Mouse (Mus musculus): ENCODE results near the gene Pccb. TPM values are rescaled to one million over a fixed set of nuclear protein-coding genes. Genes with fewer than 3 reads are reported as not detected.

Gene Pccb
- total RNA-seq, 2 experiments from 2014 or later: 54.1 to 56.4 TPM

DNA sequence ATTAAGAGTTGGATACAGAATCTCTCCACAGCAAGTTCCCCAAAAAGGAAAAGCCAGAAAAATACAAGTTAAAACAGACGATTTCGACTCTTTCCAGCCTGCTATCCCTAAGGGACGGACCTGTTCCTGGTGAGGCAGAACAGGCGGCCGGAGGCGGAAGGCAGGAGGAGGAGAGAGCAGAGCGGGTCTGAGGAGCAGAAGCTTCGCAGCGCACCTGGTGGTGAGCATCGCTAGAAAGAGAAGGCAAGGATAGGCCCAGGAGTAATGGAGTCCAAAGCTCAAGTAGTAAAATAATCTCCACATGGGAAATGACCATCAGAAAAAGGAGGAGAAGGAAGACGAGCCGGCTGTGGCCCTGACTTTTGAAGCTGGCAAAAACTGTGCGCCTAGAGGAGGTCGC, 18.6 kb upstream of the Pccb start:
- intact Hi-C loops (cut with DNase I): no loop called here
- DNase-seq (ENCODE audit: extremely low spot score in 1 of 2, low spot score in 2 of 2): no peak

- intact Hi-C loops (cut with DNase I): no loop called here
- no peak for DNase-seq (ENCODE audit: extremely low spot score in 1 of 2, low spot score in 2 of 2)
Measured at GRCm38 (mm10) chr9:101052691-101053090, 18.0 kb upstream of the Pccb start.

DNA sequence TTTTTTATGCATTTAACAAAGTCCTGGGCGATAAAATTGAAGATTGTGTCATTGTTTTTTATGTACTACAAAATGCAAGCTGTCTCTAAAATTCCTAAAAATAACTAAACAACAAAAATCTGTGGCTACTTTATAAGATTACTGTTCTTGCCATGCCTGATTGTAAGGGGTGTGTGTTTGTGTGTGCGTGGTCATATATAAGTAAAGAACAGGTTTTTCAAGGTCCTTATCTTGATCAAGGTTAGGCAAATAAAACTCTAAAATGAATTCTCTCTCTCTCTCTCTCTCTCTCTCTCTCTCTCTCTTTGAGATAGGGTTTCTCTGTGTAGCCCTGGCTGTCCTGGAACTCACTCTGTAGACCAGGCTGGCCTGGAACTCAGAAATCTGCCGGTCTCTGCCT, 17.3 kb upstream of the Pccb start:
- no peak for DNase-seq (ENCODE audit: extremely low spot score in 1 of 2, low spot score in 2 of 2)
- intact Hi-C loops (cut with DNase I): no loop called here

DNA sequence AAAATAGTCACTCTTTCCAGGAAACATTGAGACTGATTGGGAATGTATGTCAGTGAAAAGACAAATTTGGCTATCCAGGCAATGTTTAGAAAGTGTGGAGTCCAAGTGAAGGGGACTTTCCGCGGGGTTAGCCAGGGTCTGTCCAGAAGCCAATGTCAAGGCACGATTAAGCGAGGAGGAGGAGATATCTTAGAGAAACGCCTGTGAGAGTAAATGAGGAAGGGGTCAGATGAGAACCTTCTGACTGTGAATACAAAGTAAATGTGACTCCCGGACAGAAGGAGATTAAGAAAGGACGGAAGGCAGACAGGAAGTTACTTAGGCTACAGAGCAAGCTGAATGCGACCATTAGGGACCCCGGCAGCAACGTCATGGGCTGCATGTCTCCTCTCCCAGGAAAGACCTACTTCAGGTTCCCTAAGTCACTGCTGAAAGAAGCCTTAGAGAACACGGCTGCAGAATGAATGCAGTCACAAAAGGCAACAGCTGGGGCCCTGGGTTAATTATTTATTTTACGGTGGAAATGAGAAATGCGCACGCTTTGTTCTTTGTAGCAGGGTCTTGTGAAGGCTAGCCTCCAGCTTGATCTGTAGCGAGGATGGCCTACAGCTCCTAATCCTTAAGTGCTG, 11.1 kb upstream of the Pccb start:
- no peak for DNase-seq (ENCODE audit: extremely low spot score in 1 of 2, low spot score in 2 of 2)
- intact Hi-C loops (cut with DNase I): no loop called here

DNA sequence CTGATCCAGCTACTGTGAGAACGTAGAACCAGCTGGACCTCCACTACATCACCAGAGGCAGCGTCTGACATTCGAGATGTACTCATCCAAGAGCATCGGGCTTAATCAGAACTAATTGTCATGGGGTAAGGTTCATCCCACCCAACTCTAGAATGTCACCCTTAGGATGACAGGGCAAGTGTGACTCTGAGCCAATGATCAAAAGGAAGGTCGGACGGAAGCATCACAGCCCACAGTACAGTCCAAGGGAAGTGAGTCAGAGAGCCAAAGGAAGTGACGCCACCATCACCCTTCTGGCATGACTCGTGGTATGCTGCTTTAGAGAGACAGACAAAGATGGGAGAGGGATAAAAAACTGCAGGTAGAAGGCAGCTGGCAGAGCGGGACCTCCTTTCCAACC, 7.6 kb upstream of the Pccb start:
- DNase-seq (ENCODE audit: extremely low spot score in 1 of 2, low spot score in 2 of 2): no peak
- intact Hi-C loops (cut with DNase I): no loop called here

- no peak for DNase-seq (ENCODE audit: extremely low spot score in 1 of 2, low spot score in 2 of 2)
- intact Hi-C loops (cut with DNase I): no loop called here
Measured at GRCm38 (mm10) chr9:101041508-101041907, 6.8 kb upstream of the Pccb start.

DNA sequence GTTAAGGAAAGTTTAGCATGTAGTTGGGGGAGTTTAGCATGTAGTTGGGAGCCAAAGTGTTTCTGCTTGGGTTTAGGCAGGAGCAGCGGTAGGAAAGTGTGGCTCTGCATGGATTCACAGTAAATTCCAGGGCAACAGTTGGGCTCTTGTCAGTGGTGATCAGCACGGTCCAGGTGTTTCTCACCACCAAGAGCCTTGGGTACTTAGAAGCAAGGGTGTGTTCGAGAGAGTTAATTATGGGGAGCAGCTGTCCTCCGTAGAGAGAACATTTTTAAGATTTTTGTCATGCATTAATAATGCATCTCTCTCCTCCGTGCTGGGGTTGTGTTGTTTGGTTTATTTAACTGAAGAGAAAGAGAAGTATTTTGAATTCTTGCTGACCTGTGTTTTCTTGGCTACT, 3.9 kb upstream of the Pccb start:
- no peak for DNase-seq (ENCODE audit: extremely low spot score in 1 of 2, low spot score in 2 of 2)
- intact Hi-C loops (cut with DNase I): no loop called here

DNA sequence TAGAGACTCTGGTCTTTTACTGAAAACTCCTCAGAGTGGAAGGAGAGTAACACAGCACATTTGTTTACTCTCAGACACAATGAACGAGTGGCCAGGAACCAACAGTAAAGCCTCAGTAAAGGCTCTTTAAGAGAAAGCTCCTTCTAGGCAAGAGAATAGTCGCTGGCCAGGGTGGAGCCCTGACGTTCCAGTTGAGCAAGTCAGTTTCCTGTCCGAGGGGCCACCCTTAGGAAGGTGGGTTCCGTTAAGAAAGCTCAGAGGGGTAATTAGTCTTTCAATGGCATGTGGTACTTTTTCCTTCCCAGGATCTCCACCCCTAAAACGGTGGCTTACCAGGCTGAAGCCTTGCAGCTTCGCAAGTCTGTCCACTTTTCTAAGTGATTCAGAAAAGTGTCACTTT, 2.7 kb upstream of the Pccb start:
- DNase-seq (ENCODE audit: extremely low spot score in 1 of 2, low spot score in 2 of 2): no peak
- intact Hi-C loops (cut with DNase I): no loop called here

DNA sequence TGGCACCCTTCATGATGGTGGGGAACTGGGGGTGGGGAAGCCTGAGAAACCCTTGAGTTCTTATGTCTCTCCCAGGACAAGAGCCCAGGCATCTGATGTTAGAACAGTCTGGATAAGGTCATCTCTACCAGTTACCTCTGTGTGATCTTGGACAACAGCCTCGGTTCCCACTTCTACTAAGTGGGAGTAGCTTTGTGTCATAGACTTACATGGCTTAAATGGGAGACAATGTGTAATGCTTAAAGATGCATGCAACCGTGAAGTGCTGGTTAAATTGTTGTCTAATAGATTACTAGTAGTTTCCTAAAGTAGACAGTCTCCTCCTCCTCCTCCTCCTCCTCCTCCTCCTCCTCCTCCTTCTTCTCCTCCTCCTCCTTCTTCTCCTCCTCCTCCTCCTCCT, 2.2 kb upstream of the Pccb start:
- DNase-seq (ENCODE audit: extremely low spot score in 1 of 2, low spot score in 2 of 2): no peak
- intact Hi-C loops (cut with DNase I): no loop called here

DNA sequence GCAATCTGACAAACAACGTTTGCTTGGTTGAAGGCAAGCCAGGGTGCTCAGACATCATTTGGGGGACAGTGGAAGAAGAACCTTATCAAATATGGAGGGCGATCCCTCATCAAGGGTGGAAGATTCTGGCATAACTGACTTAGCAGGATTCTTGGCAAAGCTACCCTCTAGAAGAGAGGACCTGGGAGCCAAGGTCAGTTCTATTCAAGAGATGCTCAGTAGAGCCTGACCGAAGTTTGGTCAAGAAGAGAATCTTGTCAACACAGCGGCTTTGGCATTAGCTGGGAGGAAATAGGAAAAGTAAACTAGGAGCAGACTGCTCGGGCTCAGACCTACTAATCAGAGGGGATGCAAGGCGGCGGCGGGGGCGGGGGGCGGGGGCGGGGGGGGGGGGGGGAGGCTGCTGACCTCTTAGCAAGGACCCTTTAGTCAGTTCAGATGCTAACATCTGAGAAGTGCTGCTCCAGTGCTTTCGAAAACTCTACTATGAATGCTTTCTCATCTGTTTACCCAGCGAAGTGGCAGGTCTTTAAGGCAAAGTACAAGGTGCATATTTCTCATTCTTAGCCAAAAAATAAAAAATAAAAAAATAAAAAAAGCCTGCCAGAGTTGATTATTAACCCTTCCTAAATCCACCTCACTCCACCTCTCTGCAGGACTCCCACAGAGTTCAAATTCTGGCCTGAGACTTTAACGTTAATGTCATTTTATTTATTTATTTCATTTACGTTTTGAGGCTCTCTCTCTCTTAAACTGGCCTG, 1.3 kb upstream of the Pccb start:
- DNase-seq (ENCODE audit: extremely low spot score in 1 of 2, low spot score in 2 of 2): no peak
- intact Hi-C loops (cut with DNase I): no loop called here

- intact Hi-C loops (cut with DNase I): loop anchor here (5.0 kb wide), 1 partner anchor 38 kb away; the partner anchor contains the start of gene Msl2
- DNase-seq (ENCODE audit: extremely low spot score in 1 of 2, low spot score in 2 of 2): no peak
Measured at GRCm38 (mm10) chr9:101033761-101034447, 794 bp downstream of the Pccb start.

DNA sequence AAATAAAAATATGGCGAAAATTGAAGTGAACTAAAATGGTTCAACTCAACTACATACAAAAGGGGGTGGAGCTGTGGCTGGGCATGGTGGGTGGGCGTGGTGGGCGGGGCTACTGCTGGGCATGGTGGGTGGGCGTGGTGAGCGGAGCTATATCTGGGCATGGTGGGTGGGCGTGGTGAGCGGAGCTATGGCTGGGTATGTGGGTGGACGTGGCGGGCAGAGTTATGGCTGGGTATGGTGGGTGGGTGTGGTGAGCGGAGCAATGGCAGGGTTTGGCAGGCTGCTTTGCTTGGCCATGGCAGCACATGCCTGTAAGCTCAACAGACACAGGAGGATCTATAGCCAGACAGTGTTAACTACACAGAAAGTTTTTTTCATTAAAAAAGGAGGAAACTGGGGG, 15.9 kb downstream of the Pccb start:
- no peak for DNase-seq (ENCODE audit: extremely low spot score in 1 of 2, low spot score in 2 of 2)
- intact Hi-C loops (cut with DNase I): no loop called here

DNA sequence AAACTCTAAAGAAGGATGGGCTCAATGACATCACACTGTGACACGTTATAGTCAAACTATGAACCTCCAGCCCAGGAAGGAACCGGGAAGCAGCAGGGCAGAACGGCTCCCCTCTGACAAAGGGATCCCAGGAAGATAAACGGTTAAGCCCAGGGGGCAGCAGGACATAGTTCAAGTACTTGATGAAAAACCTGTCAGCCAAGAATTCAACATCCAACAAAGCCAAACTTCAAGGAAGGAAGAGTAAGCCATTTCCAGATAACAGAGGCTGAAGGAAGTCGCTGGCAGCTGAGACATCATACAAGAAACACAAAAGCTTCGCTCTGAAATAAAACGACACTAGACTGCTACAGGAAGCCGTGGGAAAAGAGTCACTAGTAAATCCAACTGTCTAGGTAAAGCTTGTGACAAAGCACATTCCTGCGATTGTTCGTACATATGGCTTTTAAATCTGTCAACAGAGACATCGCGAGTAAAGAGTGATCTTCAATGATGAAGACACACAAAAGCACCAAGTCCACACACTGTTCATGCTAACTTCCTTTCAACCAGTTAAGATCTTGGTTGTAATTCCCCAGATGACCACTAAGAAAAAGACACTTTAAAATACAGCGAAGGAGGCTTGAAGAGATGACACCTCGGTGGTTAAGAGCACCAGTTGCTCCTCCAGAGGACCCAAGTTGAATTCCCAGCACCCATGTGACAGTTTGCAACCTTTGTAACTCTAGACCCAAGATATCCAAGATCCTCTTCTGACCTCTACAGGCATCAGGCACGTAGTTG, 16.8 kb downstream of the Pccb start:
- DNase-seq (ENCODE audit: extremely low spot score in 1 of 2, low spot score in 2 of 2): no peak
- intact Hi-C loops (cut with DNase I): no loop called here

DNA sequence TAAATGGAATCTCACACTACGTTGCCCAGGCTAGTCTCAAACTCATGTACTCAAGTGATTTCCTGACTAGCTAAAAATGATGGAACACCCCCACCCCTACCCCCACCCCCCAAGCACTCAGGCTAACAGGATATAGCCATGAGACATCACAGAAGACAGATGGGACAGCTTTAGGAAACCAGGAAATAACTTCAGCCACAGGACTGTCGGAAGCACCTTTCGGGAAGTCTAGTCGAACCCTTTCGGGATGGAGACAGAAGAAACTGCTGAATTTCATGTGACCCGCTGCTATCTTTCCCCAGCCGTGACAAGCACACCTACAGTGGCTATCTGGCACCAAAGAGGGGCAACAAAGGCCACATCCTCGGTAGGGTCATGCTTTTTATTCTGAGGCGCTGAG, 19.4 kb downstream of the Pccb start:
- intact Hi-C loops (cut with DNase I): no loop called here
- no peak for DNase-seq (ENCODE audit: extremely low spot score in 1 of 2, low spot score in 2 of 2)

GRCm38 (mm10) chr9:101012433-101012832, 22.3 kb downstream of the Pccb start:
- no peak for DNase-seq (ENCODE audit: extremely low spot score in 1 of 2, low spot score in 2 of 2)
- intact Hi-C loops (cut with DNase I): no loop called here

- DNase-seq (ENCODE audit: extremely low spot score in 1 of 2, low spot score in 2 of 2): no peak
- intact Hi-C loops (cut with DNase I): loop anchor here (10.0 kb wide), 1 partner anchor 149 kb away; no protein-coding TSS in a partner anchor
Measured at GRCm38 (mm10) chr9:101005866-101006265, 28.8 kb downstream of the Pccb start.

- intact Hi-C loops (cut with DNase I): loop anchor here (10.0 kb wide), 1 partner anchor 151 kb away; no protein-coding TSS in a partner anchor
Measured at GRCm38 (mm10) chr9:101003302-101003701, 31.4 kb downstream of the Pccb start.

GRCm38 (mm10) chr9:101002841-101003240, 31.9 kb downstream of the Pccb start:
- intact Hi-C loops (cut with DNase I): loop anchor here (10.0 kb wide), 1 partner anchor 152 kb away; no protein-coding TSS in a partner anchor
- DNase-seq (ENCODE audit: extremely low spot score in 1 of 2, low spot score in 2 of 2): no peak

More at GRCm38 (mm10) chr9:101003302-101003701, 31.4 kb downstream of the Pccb start:
- no peak for DNase-seq (ENCODE audit: extremely low spot score in 1 of 2, low spot score in 2 of 2)

GRCm38 (mm10) chr9:101002053-101002452, 32.6 kb downstream of the Pccb start:
- no peak for DNase-seq (ENCODE audit: extremely low spot score in 1 of 2, low spot score in 2 of 2)
- intact Hi-C loops (cut with DNase I): loop anchor here (10.0 kb wide), 1 partner anchor 153 kb away; no protein-coding TSS in a partner anchor
